Mouse (Mus musculus) granulocyte monocyte progenitor cell, adult 5-6 weeks (primary cell): ENCODE measurements around the gene Krt81. TPM values are rescaled to one million over a fixed set of nuclear protein-coding genes. Genes with fewer than 3 reads are reported as not detected.

Experiments
- ATAC-seq: replicated peaks from 2 replicates; pipeline ENCODE4 v1.8.0; 2016; ENCODE audit warnings: mild to moderate bottlenecking, moderate TSS enrichment, inconsistent platforms; ENCODE audit not compliant: poor library complexity, severe bottlenecking
- total RNA-seq, 2 experiments: library from RNA; stranded (forward) in 1 of 2; stranded (reverse) in 1 of 2; fragments of 200-712, 200-1000 nt in 1 of 2; fragments of >200 nt in 1 of 2; fragmentation: Nextera tagmentation in 1 of 2; gene quantifications; 2 replicates each; pipeline ENCODE4 v1.2.3; 2014 to 2017

Krt81 gene
- total RNA-seq (2014; fragmentation: Nextera tagmentation) = not detected in 2 replicates
- total RNA-seq (2017) = not detected in 2 replicates

DNA sequence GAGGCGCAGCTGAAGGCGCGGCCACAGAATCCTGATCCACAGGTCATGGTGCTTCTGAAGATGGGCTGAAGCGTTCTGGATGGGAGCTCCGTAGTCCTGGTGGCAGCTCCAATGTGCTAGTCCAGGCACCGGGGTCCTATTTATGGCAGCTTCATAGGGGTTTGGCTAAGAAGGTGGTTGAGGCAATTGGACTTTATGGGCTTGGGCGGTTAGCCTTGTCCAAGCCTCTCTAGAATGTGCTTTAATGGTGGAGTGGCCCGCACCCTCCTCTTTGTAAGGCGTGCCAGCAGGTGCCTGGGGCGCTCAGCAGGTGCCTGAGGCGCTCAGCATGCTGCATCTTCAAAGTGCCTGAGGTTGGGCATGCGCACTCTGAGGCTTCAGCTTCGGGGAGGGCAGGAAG lies at the start of gene Krt81:
Krt81 (minus strand) TSS at position 101 of the 400 bp plus-strand sequence.
- ATAC-seq = no peak

DNA sequence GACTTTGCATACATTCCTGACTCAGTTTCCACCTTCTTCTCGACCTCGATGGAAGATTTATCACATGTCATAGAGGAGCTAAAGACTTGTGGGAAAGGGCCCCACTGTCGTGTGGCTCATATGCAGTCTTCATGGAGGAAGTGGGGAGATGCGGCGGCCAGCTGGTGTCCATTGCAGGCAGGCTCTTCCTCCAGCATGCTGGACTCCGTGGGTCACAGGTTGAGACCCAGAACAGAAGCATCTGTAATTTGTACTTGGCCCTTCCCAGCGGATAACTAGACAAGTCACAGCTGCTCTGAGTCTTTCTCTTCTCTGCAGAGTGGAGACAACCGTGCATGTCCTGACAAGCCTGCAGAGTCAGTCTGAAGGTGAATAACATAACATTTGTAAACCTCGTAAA lies 44.7 kb upstream of the Krt81 start:
- no peak for ATAC-seq

DNA sequence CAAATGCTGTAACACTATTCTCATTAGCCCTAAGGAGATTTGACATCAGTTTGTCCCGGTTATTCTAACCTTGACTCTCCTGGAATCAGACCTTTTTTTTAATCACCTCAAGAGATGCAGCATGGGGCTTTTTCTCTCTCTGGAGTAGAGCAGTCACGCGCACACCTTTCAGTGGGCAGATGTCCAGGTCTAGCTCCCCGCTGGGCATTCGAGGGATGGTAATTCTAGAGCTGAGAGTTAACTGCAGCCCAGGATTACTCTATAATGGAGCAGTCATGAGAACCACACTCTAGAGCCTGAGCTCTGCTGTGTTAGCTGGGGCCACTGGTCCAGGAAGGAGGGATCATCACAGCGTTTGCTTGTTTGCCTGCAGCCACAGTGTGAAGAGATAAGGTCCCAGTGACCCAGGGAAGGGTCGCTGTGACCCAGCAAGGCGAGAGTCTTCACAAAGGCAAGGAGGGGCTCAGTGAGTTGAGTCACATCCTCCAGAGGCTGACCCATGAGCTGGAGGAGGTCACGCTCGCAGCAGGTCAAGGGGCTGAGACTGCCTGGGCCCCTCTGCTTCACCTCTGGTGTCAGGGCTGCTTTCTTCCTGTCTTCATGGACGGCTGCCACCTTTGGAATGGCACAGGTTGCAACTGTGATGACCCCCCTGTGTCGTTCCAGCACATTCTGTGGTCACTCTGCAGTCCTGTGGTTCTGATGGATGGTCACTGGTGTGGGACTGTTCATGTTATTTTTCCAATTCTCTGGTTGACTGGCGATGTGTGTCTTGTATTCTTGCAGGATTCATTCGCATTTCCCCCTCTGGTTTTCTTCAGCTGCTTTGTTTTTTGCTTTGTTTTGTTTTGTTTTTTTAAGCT lies 43.6 kb upstream of the Krt81 start:
- no peak for ATAC-seq

DNA sequence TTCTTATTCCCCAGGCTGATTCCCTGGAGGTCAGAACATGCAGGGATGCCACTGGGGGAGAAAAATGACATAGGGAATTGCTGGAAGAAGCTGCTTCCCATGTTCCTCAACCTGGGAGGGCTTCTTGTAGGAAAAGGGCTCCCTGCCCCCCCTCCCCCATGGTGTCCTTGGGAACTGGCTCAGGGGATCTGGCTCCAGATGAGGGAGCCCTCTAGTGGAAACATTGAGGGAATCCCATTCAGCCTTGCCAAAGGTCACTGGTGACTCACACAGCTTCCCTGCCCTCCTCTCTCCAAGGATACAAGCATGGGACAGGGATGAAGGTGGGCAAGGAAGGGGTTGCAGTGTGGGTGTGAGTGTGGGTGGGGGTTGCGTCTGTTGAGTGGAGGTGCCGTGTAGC lies 33.6 kb upstream of the Krt81 start:
- ATAC-seq = no peak; the same call in 1 of the 2 replicates

- no peak for ATAC-seq
Measured at GRCm38 (mm10) chr15:101495266-101495665, 31.7 kb upstream of the Krt81 start.

GRCm38 (mm10) chr15:101494203-101494602 lies 30.7 kb upstream of the Krt81 start:
- ATAC-seq = no peak

DNA sequence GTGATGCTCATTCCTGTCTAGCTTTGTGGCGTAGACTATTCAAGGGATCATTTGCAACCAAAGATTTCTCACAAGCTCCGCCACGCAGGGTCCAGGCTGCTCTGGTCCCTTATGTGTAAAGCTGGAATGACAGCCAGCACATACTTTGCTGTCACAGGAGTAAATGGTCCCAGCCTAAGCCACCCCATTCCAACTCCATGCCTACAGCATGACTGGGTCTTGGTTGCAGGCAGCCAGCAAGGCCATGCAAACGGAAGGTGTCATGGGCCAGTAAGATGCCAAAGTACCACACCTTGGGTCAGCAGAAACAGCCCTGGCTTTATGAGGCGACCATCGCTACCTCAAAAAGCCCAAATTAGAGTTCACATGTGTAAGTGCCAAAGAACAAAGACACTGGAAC lies 30.2 kb upstream of the Krt81 start:
- ATAC-seq = no peak

DNA sequence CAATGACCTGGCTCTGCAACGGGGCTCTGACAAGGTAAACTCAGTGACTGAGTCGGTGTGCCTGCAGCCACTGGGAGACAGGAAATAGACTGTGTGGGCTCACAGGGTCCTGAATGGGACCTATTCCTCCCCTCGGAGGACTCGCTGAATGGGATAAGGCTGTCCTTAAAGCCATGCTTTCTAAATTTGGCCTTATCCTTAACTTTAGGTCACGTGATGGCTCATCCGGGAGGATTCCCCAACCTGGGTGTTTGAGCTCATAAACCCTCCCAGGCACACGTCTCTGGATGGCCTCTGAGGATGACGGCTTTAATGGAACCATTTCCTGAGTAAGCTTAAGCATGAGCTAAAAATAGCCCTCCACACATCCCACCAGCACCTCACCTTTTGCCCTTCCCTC lies 29.2 kb upstream of the Krt81 start:
- ATAC-seq = no peak

GRCm38 (mm10) chr15:101491431-101491830 lies 27.9 kb upstream of the Krt81 start, which contains the start of gene Krt83:
Gene Krt83 (minus strand): TSS chr15:101491512.
- no peak for ATAC-seq

DNA sequence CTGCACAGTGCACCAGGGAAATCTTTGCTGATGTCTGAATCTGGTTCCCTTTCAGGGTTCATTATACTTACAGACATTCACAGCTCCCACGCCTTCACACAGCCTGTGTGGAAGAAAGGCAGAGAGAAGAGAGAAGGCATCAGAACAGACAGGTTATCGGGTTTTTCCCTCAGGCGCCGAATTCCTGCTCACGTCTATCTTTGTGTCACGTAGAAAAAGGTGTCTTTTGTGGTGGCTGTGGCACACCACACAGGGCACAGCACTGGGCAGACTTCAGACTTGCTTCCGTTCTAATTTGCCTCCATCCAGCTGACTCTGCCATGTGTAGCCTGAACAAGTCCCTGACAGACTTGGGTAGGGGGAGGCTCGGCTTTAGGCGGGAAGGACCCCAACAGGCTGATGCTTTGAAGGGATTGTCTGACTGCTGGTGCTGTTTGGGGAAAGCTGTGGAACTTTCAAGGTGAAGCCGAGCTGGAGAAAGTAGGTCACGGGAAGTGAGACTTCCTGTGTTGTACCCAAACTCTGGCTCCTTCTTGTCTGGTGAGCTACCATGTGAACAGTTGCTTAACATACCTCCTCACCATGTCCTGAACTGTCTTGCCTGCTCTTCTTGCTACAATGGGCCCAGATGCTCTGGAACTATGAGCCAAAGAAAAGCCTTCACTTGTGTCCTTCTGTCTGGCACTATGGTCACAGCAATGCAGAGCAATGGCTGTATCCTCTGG lies 22.5 kb upstream of the Krt81 start:
- peak; percentile 36; the same call in 1 of the 2 replicates for ATAC-seq

DNA sequence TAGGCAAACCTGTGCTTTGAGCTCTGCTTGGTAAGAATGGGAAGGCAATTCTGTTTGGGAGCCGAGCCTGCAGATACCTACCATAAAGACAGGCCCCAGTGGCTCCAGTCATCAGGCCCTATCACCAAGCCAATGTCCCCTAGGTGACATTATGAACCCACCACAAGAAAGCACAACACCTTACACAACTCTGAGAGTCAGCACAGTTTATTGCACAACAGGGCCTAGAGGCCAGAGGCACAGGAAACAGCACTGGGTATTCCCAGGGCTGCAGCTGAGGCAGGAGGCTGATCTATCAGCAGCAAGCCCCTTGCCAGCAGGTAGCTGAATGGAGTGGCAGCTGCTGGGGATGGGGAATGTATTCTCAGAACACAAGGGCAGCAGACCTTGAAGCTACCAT lies 21.4 kb upstream of the Krt81 start:
- peak; percentile 84 for ATAC-seq

DNA sequence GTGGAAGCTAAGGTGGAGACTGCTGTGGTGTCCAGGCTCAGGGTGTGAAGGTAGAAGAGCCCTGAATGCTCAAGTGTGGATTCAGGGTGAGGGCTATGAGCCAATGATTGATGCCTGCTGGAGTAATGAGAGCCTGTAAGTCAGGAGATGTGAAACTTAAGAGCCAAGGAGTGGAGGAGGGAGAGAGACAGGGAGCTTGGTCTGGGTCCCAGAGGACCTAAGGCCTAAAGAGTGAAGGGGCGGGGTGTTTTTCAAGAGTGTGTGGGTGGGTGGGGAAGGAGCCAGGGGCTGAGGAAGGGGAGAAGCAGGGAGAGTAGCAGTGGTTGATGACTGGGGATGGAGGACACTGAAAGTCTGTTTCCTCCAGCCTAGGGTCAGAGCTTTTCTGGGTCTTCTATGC lies 20.1 kb upstream of the Krt81 start:
- no peak for ATAC-seq

DNA sequence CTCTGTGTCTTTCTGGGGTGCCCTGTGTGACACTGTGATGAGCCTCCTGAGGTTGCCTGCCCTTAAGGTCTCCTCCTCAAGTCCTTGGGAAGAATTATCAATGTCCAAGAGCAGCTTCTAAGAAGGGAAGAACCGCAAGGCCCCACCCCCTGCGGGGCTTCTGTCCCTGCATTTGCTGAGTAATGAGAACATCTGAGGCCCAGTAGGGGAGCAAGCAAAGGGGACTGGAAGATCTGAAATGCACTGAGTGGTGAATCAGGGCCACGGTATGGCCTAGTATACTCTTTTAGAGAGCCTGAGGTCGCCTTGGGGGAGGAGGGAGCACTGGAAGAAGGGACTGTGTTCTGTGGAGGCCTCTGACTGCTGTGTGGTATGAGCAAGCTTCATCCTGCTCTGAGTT lies 18.5 kb upstream of the Krt81 start:
- no peak for ATAC-seq

- no peak for ATAC-seq
Measured at GRCm38 (mm10) chr15:101479666-101480060, 16.1 kb upstream of the Krt81 start.

- peak; percentile 93 for ATAC-seq
Measured at GRCm38 (mm10) chr15:101479007-101479665, 15.6 kb upstream of the Krt81 start.

- peak; percentile 72 for ATAC-seq
Measured at GRCm38 (mm10) chr15:101472952-101473528, 9.5 kb upstream of the Krt81 start, which contains the start of gene Krt86. Gene Krt86 (plus strand): TSS chr15:101473478.

- ATAC-seq = peak; percentile 59
Measured at GRCm38 (mm10) chr15:101469093-101469492, 5.5 kb upstream of the Krt81 start.

DNA sequence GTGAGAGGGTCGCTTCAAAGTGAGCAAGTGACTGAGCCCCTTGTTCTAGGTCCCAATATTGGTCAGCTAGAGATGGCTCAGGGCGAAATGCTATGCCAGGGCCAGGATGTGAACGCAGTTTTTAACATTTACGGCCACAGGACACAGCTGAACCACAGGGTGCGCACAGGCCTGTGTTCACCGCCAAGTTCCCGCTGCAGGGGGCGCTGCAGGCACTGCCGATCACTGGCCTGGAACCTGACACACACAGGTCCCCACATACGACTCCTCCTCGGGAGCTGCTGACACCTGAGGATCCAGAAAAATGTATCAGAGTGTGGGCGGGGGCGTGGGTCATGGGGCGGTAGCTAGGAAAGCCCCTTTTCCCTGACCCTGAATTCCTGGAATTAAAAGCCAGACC lies 4.3 kb downstream of the Krt81 start:
- ATAC-seq = no peak

DNA sequence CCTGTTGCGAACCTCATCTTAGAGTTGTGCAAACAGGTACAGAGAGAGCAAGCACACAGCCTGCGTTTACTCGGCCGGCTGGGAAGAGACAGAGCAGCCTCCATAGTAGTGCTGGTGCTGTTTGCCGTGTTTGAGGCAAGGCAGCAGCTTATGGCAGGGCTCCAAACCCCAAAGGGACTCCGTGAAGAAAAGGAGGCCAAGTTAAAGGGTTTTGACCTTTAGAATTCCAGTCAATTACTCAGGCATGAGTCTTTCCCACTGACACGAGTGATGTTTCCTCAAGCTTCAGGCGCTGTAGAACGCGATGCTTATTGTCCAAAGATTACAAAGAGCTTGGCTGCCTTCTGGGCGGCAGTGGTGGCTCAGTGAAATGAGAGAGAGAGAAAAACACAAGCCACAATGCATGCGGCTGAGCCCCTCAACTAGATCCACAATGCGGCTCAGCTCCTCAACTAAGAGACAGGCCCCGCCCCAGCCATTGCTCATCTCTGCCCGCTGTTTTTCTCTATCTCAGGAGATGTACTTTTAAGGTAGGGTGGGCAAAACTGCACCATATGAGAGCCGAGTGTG lies 5.1 kb downstream of the Krt81 start:
- ATAC-seq = no peak

- ATAC-seq = no peak
Measured at GRCm38 (mm10) chr15:101455891-101456290, 7.7 kb downstream of the Krt81 start.
